Mouse (Mus musculus) C2C12 (cell line): Measurements from ENCODE around the gene Rusc2.

Source experiments
- CTCF ChIP-seq: IDR thresholded peaks from one replicate; pipeline ENCODE4 v1.5.1; 2011; ENCODE audit not compliant: control insufficient read depth, insufficient read depth, insufficient read length
- MAX ChIP-seq: IDR thresholded peaks from one replicate; pipeline ENCODE4 v1.6.1; 2011; ENCODE audit warnings: mild to moderate bottlenecking, control low read depth
- MYOD1 ChIP-seq: IDR thresholded peaks from one replicate; pipeline ENCODE4 v1.6.1; 2011; ENCODE audit warnings: low read depth; ENCODE audit not compliant: control insufficient read depth, insufficient read length
- MYOG ChIP-seq: IDR thresholded peaks from one replicate; pipeline ENCODE4 v1.6.1; 2011; ENCODE audit not compliant: control insufficient read depth, insufficient read length; ENCODE audit errors: extremely low read depth
- USF1 ChIP-seq: IDR thresholded peaks from one replicate; pipeline ENCODE4 v1.6.1; 2011; ENCODE audit warnings: low read depth, mild to moderate bottlenecking, control low read depth, moderate library complexity

DNA sequence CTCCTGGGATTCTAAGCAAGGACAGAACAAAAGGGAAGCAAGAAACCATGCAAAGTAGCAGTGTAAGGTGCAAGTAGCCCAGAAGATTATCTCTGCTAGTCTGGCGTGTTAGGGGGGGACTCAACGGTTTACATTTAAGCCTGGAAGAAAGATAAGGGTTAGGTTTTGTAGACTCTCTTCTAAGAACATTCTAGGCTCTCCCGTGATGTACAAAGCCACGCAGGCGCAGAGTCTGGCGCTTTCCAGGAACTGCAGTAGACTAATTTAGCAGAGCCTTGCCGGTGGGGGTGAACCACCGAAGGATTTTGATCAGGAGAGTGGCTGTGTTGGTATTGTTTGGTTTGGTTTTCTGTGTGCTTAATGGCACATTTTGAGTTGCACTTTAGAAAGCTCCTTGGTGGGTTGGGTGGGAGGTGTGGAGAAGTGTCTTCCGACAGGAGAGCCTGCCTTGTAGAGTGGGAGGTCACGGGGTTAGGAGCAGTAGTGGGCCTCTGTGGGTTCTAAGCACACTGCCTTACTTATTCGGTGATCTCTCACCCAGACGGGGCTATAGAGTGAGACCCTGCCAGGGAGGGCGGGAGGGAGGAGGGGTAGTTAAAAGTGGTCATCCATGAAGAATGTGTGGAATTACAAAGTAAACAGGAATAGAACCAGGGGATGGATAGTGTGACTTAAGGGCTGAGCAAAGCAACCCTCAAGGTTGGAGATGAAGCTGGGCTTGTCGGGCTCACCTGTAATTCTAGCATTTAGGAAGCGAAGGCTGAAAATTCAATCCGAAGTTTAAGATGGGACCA, 35.7 kb downstream of the Rusc2 start:
- TF ChIP-seq MYOG = no peak
- no peak for TF ChIP-seq CTCF
- no peak for TF ChIP-seq USF1
- no peak for TF ChIP-seq MAX
- no peak for TF ChIP-seq MYOD1
